Mouse (Mus musculus) cerebellum, adult 2 months (tissue): ENCODE results near the gene Pacs1. TPM values are rescaled to one million over a fixed set of nuclear protein-coding genes. Genes with fewer than 3 reads are reported as not detected.

ENCODE experiments used
- DNase-seq, 2 experiments: peaks; one replicate each; pipeline ENCODE4 v3.0.0; 2021
- H3K27ac ChIP-seq: fragments of 200-500 bp; 2 replicates; pipeline ENCODE4 v1.5.1; 2012; ENCODE audit warnings: low read length, control low read depth, inconsistent platforms; ENCODE audit not compliant: insufficient read depth
- H3K27me3 ChIP-seq: fragments of 200-500 bp; 2 replicates; pipeline ENCODE4 v1.6.1; 2012; ENCODE audit warnings: inconsistent platforms, mild to moderate bottlenecking, low read length, moderate library complexity; ENCODE audit not compliant: control insufficient read depth, insufficient read depth
- H3K4me1 ChIP-seq: fragments of 200-500 bp; 2 replicates; pipeline ENCODE4 v1.6.1; 2011; ENCODE audit warnings: low read length; ENCODE audit not compliant: control insufficient read depth, insufficient read depth
- H3K4me3 ChIP-seq: fragments of 200-500 bp; replicated peaks from 2 replicates; pipeline ENCODE3; 2011; ENCODE audit warnings: mild to moderate bottlenecking, low read depth, low read length, control low read depth; ENCODE audit not compliant: insufficient read depth
- CTCF ChIP-seq: fragments of 200-500 bp; IDR thresholded peaks from 2 replicates; pipeline ENCODE4 v1.5.1; 2011; ENCODE audit warnings: low read depth, mild to moderate bottlenecking, control low read depth, low read length, moderate library complexity, borderline replicate concordance; ENCODE audit not compliant: insufficient read depth
- POLR2A ChIP-seq: fragments of 200-500 bp; IDR thresholded peaks from 2 replicates; pipeline ENCODE4 v1.6.1; 2011; ENCODE audit warnings: low read length, control low read depth, borderline replicate concordance; ENCODE audit not compliant: insufficient read depth
- WGBS: fragments of 180-500 bp; shearing (Covaris S2); methylation state at CpG from one replicate; pipeline ENCODE4 v1.1.7; 2018; 5-methylcytosine and 5-hydroxymethylcytosine counted together
- polyA plus RNA-seq: library from polyadenylated mRNA; depleted of rRNA; stranded (reverse); fragments of >200 nt; gene quantifications from 2 replicates; pipeline ENCODE4 v1.2.3, GENCODE M21; 2012

The Pacs1 gene
- polyA plus RNA-seq, 1 experiment = 26.7 TPM

GRCm38 (mm10) chr19:5109659-5110453, 163.1 kb downstream of the Pacs1 start:
- Histone ChIP-seq H3K27ac (no peak overlapping the region), H3K27me3 (no peaks in the 10 kb centered on the region), H3K4me3 (no peak overlapping the region), H3K4me1 (peaks cover 19% of the 10 kb centered on the region)
- WGBS = 68% methylated on average over 19 of the region's 19 CpGs
- peak in 1 of 2 experiments; percentile 36 for DNase-seq
- TF ChIP-seq POLR2A = no peak
- peak; percentile 38 for TF ChIP-seq CTCF

DNA sequence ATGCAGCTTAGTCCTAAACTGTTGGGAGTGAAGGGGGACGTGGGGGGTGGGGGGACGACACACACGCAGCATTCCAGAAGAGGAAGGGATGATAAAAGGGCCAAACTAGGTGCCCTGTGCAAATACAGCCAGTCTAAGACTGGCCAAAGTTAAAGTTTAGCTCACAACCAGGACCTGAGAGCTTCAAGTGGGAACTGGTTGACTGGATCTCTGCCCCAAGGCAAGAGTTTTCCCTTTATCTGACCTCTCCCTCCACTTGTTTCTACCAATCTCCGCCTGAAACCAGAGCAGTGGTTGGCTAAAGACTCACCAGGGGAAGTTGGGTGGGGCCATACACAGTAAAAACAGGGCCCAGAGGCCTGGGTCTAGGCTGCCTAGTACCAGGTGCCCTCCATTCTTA, 164.2 kb downstream of the Pacs1 start:
- 70% methylated on average over 4 of the region's 4 CpGs for WGBS
- TF ChIP-seq POLR2A (no peak), CTCF (no peak)
- H3K27me3 ChIP-seq = no peaks in the 10 kb centered on the region
- no peak overlapping the region for H3K4me3 ChIP-seq
- DNase-seq = no peak
- peaks cover 15% of the 10 kb centered on the region for H3K4me1 ChIP-seq
- H3K27ac ChIP-seq = no peak overlapping the region

GRCm38 (mm10) chr19:5108271-5108575, 164.7 kb downstream of the Pacs1 start:
- Histone ChIP-seq H3K4me3 (no peak overlapping the region), H3K27ac (no peak overlapping the region), H3K4me1 (peaks cover 14% of the 10 kb centered on the region), H3K27me3 (no peaks in the 10 kb centered on the region)
- WGBS = 26% methylated on average over 5 of the region's 5 CpGs
- TF ChIP-seq POLR2A = no peak
- no peak for TF ChIP-seq CTCF
- DNase-seq = peak in 1 of 2 experiments; percentile 34

DNA sequence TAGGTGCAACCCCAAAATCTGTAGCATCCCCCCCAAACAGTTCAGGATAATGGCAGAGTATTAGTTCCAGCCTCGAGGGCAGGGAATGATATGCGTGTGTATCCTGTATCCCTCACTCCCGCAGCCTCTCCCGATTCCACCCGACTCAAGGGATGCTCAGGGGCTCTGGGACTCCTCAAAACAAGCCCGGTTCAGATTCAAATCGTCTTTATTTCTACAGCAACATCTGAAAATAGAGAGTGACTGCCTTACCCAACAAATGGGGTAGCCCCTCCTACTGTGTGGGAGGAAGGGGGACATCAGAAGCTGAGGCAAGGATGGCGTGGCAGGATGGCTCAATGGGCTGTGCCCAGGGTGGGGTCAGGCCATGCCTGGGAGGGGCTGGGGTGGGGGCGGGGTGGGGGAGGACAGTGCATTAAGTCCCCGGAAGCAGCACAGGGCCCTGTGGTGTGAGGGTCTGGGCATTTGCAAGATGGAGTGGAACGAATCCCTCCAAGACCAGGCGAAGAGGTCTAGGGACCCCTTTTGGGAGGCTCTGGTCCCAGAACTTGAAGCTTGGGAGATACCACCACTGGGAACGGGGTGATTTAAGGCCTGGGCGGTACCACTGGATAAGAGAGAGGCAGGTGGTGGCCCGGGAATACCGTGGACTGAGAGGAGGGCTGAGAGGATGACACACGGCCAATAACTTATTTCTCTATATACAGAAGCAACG, 165.2 kb downstream of the Pacs1 start:
- no peak overlapping the region for H3K27ac ChIP-seq
- WGBS = 74% methylated on average over 18 of the region's 18 CpGs
- no peak overlapping the region for H3K4me3 ChIP-seq
- DNase-seq = peak in 1 of 2 experiments; percentile 26
- TF ChIP-seq POLR2A = no peak
- TF ChIP-seq CTCF = no peak
- peaks cover 14% of the 10 kb centered on the region for H3K4me1 ChIP-seq
- H3K27me3 ChIP-seq = no peaks in the 10 kb centered on the region

DNA sequence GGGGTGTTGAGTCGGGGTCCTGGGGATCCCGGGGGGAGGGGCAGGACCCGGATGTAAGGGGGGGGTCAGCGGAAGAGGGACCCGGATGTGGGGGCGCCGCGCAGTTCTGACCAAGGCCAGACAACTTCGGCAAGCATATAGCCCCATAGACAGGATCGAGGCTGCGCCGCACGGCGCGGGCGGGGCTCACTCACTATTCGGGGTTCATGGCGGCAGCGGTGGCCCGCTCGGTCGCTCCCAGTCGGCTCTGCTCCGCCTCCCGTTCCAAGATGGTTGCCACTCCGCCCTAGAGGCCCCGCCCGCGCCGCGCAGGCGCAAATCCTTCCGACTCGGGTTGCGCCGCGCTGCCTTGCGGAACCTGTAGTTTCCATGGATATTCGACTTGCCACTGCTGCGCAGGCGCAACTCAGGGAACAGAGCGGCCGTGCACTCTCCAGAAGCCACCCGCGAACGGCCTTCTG, 166.2 kb downstream of the Pacs1 start, which contains the start of gene Rab1b:
TSS of gene Rab1b (minus strand) at position 342 of the 461 bp plus-strand sequence.
- Histone ChIP-seq H3K4me3 (peak within 1 kb of the TSS; percentile 72), H3K27me3 (no peaks in the 10 kb centered on the region), H3K4me1 (peaks cover 14% of the 10 kb centered on the region), H3K27ac (peak within 1 kb of the TSS; percentile 81)
- TF ChIP-seq POLR2A (peak; percentile 70; the same call in 1 of the 2 replicates), CTCF (no peak)
- WGBS = under 1% methylated on average over 46 of the region's 46 CpGs
- peak; percentile 99 for DNase-seq

GRCm38 (mm10) chr19:5106074-5106473, 166.8 kb downstream of the Pacs1 start:
- no peaks in the 10 kb centered on the region for H3K27me3 ChIP-seq
- peak overlapping the region; percentile 72 for H3K4me3 ChIP-seq
- peak in 1 of 2 experiments; percentile 53 for DNase-seq
- 4% methylated on average over 9 of the region's 9 CpGs for WGBS
- peak overlapping the region; percentile 81 for H3K27ac ChIP-seq
- H3K4me1 ChIP-seq = peaks cover 14% of the 10 kb centered on the region
- TF ChIP-seq POLR2A (no peak), CTCF (no peak)

DNA sequence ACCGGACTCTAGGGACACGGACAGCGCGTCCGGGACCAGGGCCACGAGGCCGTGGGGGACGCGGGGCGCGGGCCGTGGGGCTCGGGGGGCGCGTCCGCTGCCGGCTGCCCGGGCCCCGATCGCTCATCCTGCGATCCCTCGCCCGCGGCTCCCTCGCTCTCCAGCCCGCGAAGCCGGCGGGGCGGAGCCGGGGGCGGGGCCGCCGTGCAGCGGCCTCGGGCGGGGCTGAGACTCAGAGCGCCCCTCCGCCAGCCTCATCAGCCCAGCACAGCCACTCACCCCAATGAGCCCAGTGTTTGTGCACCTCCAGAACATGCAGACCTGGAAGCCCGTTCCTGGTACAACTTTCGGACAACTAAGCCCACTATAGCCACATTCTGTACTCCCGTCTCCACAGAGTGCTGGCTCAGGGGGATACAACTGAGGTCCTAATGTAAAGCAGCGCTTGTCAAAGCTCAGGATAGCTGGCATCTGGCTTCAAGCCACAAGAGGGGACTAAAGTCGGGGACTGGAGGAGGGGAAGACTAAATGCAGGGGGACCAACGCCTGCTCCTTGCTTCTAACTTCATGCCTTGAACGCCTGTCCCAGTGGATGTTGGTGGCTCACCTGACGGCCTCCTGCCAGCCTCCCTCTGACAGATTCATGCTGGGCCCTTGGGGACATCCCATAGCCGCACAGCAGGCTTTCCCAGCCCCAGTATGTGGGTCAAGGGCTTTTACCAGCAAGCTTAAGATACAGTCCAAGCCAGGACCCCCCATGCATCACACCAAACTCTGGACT, 174.4 kb downstream of the Pacs1 start, which contains the start of gene Cnih2:
TSS of gene Cnih2 (minus strand) at position 159 of the 781 bp plus-strand sequence.
- peak; percentile 76 to 78 for DNase-seq
- peak within 1 kb of the TSS; percentile 77 for H3K4me3 ChIP-seq
- no peaks in the 10 kb centered on the region for H3K27me3 ChIP-seq
- peak within 1 kb of the TSS; percentile 45 for H3K27ac ChIP-seq
- TF ChIP-seq POLR2A = 0 out of 2 replicates have a peak, but pooled peaks have one; percentile 31
- TF ChIP-seq CTCF = no peak
- peaks cover 22% of the 10 kb centered on the region for H3K4me1 ChIP-seq
- WGBS = 2% methylated on average over 44 of the region's 48 CpGs
